Mouse (Mus musculus) left cerebral cortex, postnatal 4 days (tissue): ENCODE results near the gene Psme4. TPM values are rescaled to one million over a fixed set of nuclear protein-coding genes. Genes with fewer than 3 reads are reported as not detected.
"Not testable (repeated sequence)": the region's sequence is repeated elsewhere in the genome, so short reads cannot be mapped to it uniquely, and the experiment has no call there.

Source experiments
- DNase-seq: peaks from one replicate; pipeline ENCODE4 v3.0.0-alpha.2; 2022
- intact Hi-C: fragments of 180-260 bp; cut with DNase I; formaldehyde crosslinking; loops from one replicate; pipeline ENCODE4 v1.15.1; 2025
- total RNA-seq, 2 experiments: library from RNA; stranded (reverse); gene quantifications; 2 replicates each; pipeline ENCODE4 v1.2.3; 2021

The Psme4 gene
- 10 to 100 TPM; 57.2 to 72.7 TPM for total RNA-seq

DNA sequence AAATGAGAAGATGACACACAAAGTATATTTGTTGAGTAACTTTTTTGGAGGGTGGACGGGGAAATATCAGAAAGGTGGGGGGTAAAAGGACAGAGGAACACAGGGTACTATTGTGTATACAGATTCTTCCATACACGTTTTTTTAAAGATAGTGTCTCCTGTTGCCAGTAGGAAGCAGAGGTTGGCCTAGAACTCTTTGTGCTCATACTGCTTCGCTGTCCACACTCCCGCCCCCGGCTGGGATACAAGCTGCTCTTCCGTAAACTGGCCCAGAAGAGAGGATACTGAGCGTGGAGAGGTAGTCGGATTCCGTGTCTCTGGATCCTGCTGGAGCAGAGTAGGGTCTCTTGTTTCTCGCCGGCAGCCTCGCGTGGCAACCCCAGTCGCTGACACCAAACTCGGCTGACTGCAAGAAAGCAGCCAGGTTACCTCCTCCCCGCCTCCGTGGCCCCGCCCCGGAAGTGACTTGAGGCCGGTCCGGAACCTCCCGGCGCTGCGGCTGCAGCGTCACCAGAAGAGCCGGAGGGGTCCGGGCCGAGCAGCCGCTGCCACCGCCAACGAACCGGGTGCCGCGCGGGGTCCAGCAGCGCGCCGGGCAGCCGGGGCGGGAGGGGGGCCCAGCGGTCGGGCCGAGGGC lies at the start of gene Psme4:
Gene Psme4, plus strand, starts transcription at position 460 of the 637 bp plus-strand sequence.
- intact Hi-C loops: loop anchor here (10.0 kb wide), 1 partner anchor 97 kb away; no protein-coding TSS in a partner anchor

DNA sequence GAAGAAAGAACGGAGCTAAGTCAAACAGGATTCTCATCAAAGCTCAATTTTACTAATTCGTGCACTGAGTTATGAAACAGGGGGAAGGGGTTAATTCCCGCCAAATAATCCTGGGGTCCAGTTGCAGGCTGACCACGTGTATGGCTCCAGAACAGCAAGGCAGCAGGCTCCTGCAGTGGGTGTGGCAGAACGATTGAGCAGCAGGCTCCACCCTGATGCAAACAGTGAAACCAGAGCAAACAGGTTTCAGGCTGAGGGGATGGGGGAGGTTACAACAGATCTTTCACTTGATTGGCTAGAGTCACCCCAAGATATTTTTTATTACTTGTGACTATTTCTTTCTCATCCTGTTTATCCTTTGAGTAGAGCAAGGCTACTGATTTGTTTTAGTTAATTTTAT lies 48.1 kb upstream of the Psme4 start:
- no peak for DNase-seq
- intact Hi-C loops: no loop called here

More for the DNA sequence above, at the start of gene Psme4:
- DNase-seq: peak; percentile 95

DNA sequence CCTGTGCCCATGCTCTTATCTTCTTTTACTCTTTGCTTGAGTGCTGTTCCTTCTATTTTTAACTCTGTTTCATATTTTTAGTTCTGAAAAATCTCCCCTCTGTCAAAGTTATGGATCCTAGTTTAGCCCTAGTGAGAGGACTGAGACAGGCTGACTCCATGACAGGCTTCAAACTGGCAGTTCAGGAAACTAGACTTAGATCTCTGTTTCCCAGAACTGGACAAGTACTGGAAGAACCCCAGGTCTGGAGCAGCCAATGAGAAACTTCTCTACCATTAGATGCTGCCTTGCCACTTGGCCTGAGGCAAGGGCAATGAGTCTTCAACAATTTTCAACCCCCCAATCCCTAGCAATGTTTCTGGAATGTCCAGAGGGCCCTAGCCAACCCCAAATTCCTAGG lies 40.8 kb upstream of the Psme4 start:
- DNase-seq: no peak
- intact Hi-C loops: no loop called here

DNA sequence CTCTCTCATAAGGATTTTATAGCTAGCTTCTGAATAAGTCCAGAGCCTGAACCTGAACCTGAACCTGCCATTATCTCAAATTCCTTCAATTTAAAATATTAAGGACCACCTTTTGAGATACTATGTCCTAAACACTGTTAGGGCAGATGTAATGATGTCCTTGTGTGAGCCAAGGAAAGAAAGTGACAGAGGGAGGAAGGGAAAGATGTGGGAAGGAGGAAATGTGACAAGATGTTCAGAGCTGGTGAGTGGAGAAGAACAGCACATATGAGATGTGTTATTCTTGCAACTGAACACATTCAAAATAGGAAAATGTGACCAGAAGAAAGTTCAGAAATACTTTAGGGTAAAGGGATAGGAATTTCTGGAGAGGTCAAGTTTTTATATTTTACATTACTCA lies 38.1 kb upstream of the Psme4 start:
- intact Hi-C loops: no loop called here
- no peak for DNase-seq

DNA sequence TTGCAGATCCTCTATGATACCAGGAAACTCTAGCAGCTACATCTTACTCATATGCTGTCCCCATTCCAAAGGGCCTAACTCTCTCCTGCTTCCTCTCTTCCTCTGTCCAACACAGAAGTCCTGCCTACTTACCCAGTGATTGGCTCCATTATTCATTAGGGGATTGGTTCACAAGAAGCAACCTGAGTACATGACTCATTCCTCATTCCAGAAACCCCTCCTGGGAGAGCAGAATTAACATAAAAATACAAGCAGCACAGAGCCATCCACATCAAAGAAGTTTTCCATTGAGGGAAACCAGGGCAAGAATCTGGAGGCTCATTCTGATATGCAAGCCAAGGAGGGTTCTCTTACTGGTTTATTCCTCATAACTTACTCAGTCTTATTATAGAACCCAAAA lies 27.5 kb upstream of the Psme4 start:
- intact Hi-C loops: no loop called here
- no peak for DNase-seq

DNA sequence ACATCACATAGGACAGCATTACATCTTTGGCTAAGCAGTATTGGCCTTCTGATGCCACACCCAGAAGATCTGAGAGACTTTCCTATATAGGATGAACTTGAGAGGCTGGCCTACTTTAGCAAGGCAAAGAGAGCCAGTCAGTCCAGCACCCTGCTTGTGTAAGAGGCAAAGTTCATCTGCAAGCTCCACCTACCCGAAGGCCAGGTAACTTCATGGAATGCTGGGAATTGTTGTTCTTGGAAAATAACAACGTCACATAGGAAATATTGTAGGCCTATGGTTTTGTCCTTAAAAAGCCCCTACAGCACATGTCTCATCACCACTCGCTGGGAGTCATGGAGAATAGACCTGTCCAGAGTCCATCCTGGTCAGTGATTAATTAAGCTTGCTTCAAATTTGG lies 22.6 kb upstream of the Psme4 start:
- intact Hi-C loops: no loop called here

DNA sequence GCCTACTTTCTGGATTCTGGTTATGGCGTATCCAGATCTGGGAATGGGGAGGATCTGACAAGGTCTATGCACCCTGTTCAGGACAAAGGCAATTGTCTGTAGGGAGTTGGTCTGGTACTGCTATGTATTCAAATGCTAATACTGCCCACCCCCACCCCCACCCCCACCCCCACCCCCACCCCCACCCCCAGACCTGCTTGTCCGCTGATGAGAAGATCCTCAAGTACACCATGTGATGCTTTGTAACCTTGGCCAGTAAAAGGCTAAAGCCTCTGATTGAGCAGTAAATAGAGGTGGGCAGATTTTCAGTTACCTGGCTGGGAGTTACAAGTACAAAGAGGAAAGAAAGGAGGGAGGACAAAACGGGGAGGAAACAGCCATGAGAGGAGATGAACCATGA lies 21.9 kb upstream of the Psme4 start:
- intact Hi-C loops: no loop called here
- no peak for DNase-seq

More for the DNA sequence above, 22.6 kb upstream of the Psme4 start:
- DNase-seq: no peak

DNA sequence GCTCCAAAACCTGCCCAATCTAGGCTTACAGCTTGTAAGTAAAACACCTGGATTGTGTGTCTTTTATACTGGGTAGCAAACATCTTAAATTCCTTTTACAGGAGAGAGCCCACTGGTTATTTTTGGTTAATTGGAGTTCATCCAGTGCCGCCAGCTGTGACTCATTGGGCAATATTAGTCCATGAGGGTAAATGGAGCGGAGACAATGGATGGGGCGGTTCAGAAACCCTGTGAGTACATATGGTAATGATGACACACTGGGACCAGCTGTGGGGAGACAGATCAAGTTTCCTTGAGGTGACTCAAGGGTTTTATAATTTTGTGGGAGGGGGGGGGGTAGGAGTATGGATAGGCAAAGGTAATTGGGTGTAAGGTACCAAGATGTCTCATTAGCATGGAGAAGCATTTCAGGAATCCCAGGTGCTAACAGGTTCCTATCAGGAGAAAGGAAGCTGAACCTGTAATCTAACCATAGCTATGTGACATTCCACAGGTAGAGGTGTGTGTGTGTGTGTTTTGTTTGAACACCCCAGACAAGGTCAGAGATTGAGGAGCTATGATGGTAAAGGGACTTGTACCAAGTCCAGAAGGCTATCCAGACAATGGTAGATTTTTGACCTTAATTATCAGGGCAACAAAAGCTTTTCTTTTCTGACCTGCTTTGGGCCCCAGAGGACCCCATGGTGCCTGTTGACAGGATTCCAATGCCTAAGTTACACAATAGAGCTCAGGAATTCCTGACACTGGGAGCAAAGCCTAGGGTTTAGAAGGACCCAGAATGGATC lies 21.3 kb upstream of the Psme4 start:
- intact Hi-C loops: no loop called here
- no peak for DNase-seq

DNA sequence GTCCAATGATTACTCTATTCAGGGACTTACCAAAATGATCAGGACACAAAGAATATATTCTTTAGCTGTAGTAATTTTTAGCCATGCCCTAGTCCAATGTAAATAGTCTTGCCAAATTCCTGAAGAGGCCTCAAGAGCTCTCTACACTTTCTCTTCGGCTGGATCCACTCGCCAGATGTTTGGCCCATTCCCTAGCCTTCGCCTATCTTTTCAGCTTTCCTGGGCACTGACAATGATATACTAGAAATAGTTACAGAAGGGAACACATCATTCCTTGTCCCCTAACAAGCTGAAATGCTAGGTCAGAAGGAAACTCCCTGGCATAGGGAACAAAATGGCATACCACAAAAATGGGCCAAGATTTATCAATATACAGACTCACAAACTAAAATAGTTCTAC lies 18.6 kb upstream of the Psme4 start:
- no peak for DNase-seq
- intact Hi-C loops: no loop called here

DNA sequence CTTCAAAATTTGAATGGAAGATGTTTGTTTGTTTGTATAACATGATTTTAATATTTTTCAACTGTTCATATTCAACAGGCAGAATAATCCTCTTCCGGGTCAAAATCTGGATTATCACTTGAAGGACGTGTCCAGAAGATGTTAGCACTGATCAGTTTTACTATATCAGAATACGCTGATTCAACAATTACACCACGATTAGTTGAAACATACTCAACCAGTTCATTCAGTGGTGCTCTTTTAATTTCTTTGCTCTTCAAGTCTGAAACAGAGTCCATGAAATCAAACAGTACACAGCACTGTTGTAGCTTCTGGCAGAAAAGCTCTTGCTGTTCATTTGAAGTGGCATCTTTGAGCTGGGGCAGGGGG lies 17.1 kb upstream of the Psme4 start:
- intact Hi-C loops: not testable (repeated sequence)

DNA sequence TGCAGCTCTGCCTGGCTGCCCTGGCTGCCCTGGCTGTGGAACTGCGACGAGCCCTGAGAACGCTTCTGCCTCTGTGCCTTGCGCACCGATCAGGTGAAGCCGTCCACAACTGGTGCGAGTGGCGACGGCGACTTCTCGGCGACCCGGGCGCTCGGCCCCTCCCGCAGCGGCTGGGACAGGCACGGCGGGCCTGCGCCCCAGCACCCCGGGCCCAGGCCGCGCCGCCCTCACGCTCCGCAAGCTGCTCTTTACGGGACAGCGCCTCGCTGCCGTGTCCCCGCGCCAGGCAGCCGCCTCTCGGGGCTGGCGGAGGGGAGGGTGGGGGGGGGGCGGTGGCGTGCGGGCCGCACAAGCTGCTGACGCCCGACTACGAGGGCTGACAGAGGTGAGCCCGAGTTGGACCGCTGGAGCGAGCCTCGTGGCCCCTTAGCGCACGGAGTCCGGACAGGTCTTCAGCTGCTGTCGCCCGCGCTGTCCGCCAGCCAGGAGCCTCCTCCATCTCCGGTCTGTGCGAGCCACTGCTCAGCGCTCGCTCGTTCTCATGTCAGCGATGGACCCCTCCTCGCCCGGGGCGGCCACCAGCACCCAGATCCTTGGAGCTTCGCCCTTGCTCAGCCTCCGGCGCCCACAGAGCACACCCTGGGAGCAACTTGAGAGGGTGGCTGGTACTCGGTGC lies 16.5 kb upstream of the Psme4 start:
- peak; percentile 29 for DNase-seq
- intact Hi-C loops: no loop called here

More for the DNA sequence above, 17.1 kb upstream of the Psme4 start:
- DNase-seq: not testable (repeated sequence)

DNA sequence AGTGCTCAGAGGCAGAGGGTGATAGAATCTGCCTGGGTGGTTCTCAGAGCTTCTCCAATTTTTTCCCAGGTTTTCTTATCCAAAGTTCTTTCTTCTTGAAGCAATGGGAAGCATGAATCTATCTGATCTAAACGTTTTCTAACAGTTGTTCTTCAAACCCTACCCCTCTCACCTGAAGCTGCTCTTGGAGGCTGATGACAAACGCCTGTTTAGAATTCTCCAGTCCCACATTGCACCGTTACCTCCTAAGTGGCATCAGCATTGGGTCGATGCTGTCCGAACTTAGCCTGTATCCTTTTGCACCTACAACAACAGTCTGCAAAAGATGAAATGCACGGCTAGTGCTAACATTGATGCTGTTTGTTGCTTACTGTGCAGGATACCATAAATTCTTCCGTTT lies 10.1 kb upstream of the Psme4 start:
- intact Hi-C loops: no loop called here
- DNase-seq: no peak

DNA sequence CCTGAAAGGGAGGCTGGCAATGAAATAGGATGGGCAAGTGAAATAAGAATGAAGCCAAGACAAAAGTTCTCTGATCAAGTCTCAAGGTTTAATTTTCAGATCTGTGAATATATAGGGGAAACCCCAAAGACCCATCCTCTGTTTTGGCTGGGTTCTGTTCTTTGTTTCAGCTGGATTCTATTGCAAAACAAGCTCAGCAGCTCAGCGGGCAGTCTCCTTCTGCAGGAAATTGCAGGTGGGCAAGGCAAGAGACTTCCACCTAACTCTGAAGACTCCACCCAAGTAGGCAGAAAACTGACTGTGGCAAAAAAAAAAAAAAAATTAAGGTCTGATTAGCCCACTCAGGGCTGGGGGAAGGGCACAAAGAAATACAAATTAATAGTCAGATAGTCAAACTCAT lies 9.6 kb upstream of the Psme4 start:
- intact Hi-C loops: no loop called here
- DNase-seq: no peak

DNA sequence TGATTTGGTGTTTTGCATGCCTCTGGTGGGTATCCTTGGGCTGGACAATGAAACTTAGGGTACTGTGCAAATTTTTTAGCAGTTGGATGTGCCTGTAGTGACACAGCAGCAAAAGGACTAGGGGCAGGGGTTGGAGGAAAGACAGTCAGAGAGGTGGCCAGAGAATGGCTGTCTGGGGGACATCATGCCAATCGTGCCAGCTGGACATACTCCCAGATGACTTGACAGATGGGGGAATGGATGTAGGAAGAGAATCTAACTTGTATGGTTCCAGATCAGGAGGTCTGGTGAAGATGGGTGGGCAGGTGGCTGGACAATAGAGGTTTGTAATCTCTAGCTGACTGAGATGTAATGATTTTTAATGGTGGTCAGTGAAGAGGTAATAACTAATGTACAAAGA lies 6.5 kb upstream of the Psme4 start:
- peak; percentile 64 for DNase-seq
- intact Hi-C loops: no loop called here

DNA sequence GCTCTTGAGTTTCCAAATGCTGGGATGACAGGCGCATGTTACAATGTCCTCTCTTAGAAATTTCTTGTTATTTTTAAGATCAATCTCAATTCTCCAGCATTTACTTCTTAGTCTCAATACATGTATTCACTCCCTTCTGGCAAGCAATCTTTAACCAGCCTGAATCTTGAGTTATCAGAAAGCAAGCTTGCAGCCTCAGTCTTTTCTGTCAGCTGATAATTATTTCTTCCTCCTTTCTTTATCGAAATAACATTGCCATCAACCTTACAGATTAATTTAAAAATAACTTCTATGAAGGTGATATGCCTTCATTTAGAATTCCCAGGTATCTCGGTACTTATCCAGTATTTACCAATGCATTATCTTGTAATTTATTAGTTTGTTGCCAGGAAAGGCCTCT lies 709 bp upstream of the Psme4 start:
- intact Hi-C loops: loop anchor here (10.0 kb wide), 1 partner anchor 96 kb away; no protein-coding TSS in a partner anchor
- no peak for DNase-seq

DNA sequence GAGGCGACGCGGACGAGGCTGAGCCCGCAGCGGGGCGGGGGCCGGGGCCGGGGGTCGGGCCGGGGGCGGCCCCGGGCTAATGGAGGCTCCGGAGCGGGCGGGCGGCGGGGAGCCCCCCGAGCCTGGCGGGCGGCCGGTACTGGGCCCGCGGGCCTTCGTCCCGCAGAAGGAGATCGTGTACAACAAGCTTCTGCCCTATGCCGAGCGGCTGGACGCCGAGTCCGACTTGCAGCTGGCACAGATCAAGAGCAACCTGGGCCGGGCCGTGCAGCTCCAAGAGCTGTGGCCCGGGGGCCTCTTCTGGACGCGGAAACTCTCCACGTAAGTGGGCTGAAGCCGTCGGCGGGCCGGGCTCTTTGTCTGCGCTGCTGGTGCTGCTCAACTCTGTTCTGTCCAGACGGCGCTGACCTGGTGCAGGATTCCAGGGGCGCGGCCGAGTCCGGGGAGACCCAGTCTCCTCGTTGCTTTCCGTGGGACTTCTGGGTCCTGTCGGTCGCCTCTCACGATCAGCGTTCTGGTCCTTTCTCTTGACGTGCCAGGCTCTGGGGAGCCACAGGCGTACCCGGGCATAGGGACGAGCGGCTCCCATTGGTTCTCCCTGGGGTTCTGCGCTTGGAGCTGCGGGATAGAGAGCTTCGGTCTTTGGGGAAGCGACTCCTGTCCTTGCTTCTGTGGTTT lies 517 bp downstream of the Psme4 start:
- intact Hi-C loops: loop anchor here (10.0 kb wide), 1 partner anchor 97 kb away; no protein-coding TSS in a partner anchor
- peak; percentile 52 for DNase-seq

DNA sequence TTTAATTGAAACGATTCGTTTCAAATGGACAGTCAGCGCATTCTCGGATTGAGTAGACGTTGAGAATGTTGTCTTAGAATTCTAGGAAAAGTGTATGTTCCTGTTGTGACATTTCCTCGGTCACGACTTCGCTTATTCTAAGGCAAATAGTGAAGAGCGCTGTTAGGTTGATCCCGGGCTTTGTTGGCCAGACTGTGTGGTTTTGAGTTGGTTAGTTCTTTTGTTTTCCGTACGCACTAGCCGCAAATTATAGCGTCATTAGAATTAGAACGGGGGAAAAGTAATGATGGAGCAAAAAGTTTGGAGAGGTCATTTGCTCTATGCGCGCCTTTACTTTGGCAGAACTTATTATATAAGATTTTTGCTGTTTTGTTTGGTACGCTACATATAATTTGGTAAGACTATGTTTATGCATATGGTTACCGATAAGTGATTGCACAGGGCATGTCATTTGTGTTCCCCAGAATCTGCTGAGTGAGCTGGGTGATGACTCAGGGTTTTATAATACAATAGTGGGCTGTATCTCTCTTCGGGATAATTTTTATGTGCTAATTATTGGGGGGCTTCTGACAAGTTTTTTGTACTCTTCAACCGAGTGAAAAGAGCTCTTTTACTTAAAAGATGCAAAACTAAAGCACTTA lies 1.4 kb downstream of the Psme4 start:
- intact Hi-C loops: loop anchor here (10.0 kb wide), 1 partner anchor 98 kb away; no protein-coding TSS in a partner anchor
- DNase-seq: no peak

DNA sequence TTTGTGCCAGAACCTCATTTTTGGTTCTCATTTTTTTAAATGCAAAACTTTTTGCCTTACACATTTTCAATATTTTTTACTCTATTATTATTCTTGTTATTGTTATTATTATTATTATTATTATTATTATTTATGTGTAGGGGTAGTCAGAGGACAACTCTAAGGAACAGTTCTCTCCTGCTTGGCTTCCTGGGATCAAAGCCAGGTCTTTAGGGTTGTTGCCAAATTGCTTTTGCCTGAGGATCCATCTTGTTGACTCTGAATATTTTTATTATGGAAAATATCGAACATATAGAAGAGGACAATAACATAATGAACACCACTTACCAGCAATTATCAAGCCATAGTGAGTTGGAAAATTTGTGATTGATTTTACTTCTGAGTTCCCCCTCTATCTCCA lies 3.1 kb downstream of the Psme4 start:
- peak; percentile 35 for DNase-seq
- intact Hi-C loops: loop anchor here (10.0 kb wide), 1 partner anchor 100 kb away; no protein-coding TSS in a partner anchor

DNA sequence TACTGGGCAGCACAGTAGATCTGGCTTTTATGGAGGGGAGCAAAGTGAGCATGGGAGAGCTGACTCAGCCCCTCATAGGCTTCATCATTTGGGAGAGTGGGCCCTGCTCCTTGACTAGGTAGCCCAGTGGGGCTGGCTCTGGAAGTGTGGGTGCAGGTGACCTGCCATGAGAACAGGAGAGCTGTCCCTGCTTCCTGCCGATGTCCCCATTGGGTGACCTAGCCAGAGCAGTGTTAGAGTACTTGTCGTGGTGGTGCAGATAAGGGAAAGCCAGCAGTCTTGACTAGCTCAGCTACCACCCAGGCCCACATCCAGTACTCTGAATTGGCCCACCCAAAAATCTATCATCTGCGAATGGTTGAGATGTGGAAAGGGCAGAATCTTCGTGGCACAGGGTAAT lies 6.0 kb downstream of the Psme4 start:
- intact Hi-C loops: loop anchor here (10.0 kb wide), 1 partner anchor 103 kb away; no protein-coding TSS in a partner anchor

DNA sequence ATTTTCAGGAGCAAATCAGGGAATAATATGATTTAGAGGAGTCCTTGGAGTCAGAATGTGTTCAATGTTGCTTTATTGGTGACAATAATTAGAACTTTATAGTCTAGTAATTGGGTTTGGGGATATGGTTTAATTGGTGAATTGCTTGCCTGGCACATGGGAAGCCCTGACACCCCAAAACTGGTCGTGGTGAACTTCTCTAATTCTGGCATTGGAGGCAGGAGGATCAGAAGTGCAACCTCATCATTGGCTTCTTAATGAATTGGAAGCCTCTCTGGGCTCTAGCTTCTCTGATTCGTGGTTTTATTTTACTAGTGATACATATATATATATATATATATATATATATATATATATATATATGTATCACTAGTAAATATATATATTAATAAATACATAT lies 9.4 kb downstream of the Psme4 start:
- intact Hi-C loops: no loop called here
- DNase-seq: no peak

More for the DNA sequence above, 6.0 kb downstream of the Psme4 start:
- DNase-seq: no peak
